Mouse (Mus musculus) left cerebral cortex, postnatal 36 days (tissue): ENCODE data around the gene Lonp2. TPM values are rescaled to one million over a fixed set of nuclear protein-coding genes. Genes with fewer than 3 reads are reported as not detected.

ENCODE experiments used
- DNase-seq, 2 experiments: peaks; one replicate each; pipeline ENCODE4 v3.0.0; 2021 to 2022; ENCODE audit warnings: low spot score in 2 of 2, mixed read lengths in 1 of 2
- intact Hi-C: fragments of 180-260 bp; cut with DNase I; formaldehyde crosslinking; loops from one replicate; pipeline ENCODE4 v1.15.1; 2025
- total RNA-seq, 2 experiments: library from RNA; stranded (reverse); gene quantifications; 2 replicates each; pipeline ENCODE4 v1.2.3; 2021

Gene Lonp2
- total RNA-seq, 2 experiments from 2014 or later: 65.9 to 67.0 TPM

- intact Hi-C loops: no loop called here
- DNase-seq: no peak
Observed at GRCm38 (mm10) chr8:86615095-86615769, 8.6 kb upstream of the Lonp2 start.

- intact Hi-C loops: no loop called here
- no peak for DNase-seq
Observed at GRCm38 (mm10) chr8:86617759-86618387, 6.0 kb upstream of the Lonp2 start.

GRCm38 (mm10) chr8:86623551-86623910 lies 312 bp upstream of the Lonp2 start:
- no peak for DNase-seq
- intact Hi-C loops: loop anchor here (10.0 kb wide), 1 partner anchor 261 kb away; the partner anchor contains the start of gene N4bp1

GRCm38 (mm10) chr8:86624915-86625314 lies 1.1 kb downstream of the Lonp2 start:
- intact Hi-C loops: loop anchor here (10.0 kb wide), 1 partner anchor 260 kb away; the partner anchor contains the start of gene N4bp1
- no peak for DNase-seq

GRCm38 (mm10) chr8:86630212-86630611 lies 6.4 kb downstream of the Lonp2 start:
- intact Hi-C loops: no loop called here
- DNase-seq: no peak

- no peak for DNase-seq
- intact Hi-C loops: no loop called here
Observed at GRCm38 (mm10) chr8:86631395-86631794, 7.6 kb downstream of the Lonp2 start.

- DNase-seq: no peak
- intact Hi-C loops: no loop called here
Observed at GRCm38 (mm10) chr8:86637826-86638225, 14.0 kb downstream of the Lonp2 start.

- intact Hi-C loops: no loop called here
- no peak for DNase-seq
Observed at GRCm38 (mm10) chr8:86638981-86639380, 15.1 kb downstream of the Lonp2 start.

- DNase-seq: no peak
- intact Hi-C loops: loop anchor here (5.0 kb wide), 1 partner anchor 260 kb away; no protein-coding TSS in a partner anchor
Observed at GRCm38 (mm10) chr8:86642682-86643081, 18.8 kb downstream of the Lonp2 start.

- DNase-seq: no peak
- intact Hi-C loops: loop anchor here (5.0 kb wide), 1 partner anchor 258 kb away; no protein-coding TSS in a partner anchor
Observed at GRCm38 (mm10) chr8:86644661-86645060, 20.8 kb downstream of the Lonp2 start.

GRCm38 (mm10) chr8:86647771-86648170 lies 23.9 kb downstream of the Lonp2 start:
- intact Hi-C loops: no loop called here
- DNase-seq: no peak

GRCm38 (mm10) chr8:86651416-86651815 lies 27.6 kb downstream of the Lonp2 start:
- intact Hi-C loops: loop anchor here (10.0 kb wide), 2 partner anchors 63 to 193 kb away; no protein-coding TSS in a partner anchor
- peak; percentile 66 to 67 for DNase-seq

GRCm38 (mm10) chr8:86652546-86652945 lies 28.7 kb downstream of the Lonp2 start:
- intact Hi-C loops: loop anchor here (10.0 kb wide), 2 partner anchors 62 to 192 kb away; no protein-coding TSS in a partner anchor
- DNase-seq: no peak

- intact Hi-C loops: loop anchor here (10.0 kb wide), 2 partner anchors 60 to 190 kb away; no protein-coding TSS in a partner anchor
- no peak for DNase-seq
Observed at GRCm38 (mm10) chr8:86654578-86654977, 30.7 kb downstream of the Lonp2 start.

GRCm38 (mm10) chr8:86668750-86669149 lies 44.9 kb downstream of the Lonp2 start:
- intact Hi-C loops: no loop called here
- DNase-seq: no peak

GRCm38 (mm10) chr8:86669259-86669658 lies 45.4 kb downstream of the Lonp2 start:
- DNase-seq: no peak
- intact Hi-C loops: no loop called here

GRCm38 (mm10) chr8:86686629-86687028 lies 62.8 kb downstream of the Lonp2 start:
- no peak for DNase-seq
- intact Hi-C loops: no loop called here

- no peak for DNase-seq
- intact Hi-C loops: no loop called here
Observed at GRCm38 (mm10) chr8:86692107-86692506, 68.3 kb downstream of the Lonp2 start.

GRCm38 (mm10) chr8:86694011-86694410 lies 70.2 kb downstream of the Lonp2 start:
- no peak for DNase-seq
- intact Hi-C loops: loop anchor here (2.0 kb wide), 1 partner anchor 31 kb away; no protein-coding TSS in a partner anchor

- DNase-seq: no peak
- intact Hi-C loops: loop anchor here (2.0 kb wide), 1 partner anchor 29 kb away; no protein-coding TSS in a partner anchor
Observed at GRCm38 (mm10) chr8:86695703-86696102, 71.9 kb downstream of the Lonp2 start.
